Mouse (Mus musculus) ES-Bruce4 (cell line): ENCODE measurements around the gene Sdf2l1. TPM values are rescaled to one million over a fixed set of nuclear protein-coding genes. Genes with fewer than 3 reads are reported as not detected.

Source experiments
- H3K27ac ChIP-seq: 2 replicates; pipeline ENCODE4 v1.5.1; 2012; ENCODE audit warnings: low read length, inconsistent platforms; ENCODE audit not compliant: insufficient read depth
- H3K27me3 ChIP-seq: 2 replicates; pipeline ENCODE4 v1.6.1; 2012; ENCODE audit warnings: mild to moderate bottlenecking, low read length, inconsistent platforms; ENCODE audit not compliant: control insufficient read depth, poor library complexity, insufficient read depth, severe bottlenecking
- H3K36me3 ChIP-seq: 2 replicates; pipeline ENCODE4 v1.6.1; 2012; ENCODE audit warnings: inconsistent platforms, mild to moderate bottlenecking, low read length, moderate library complexity; ENCODE audit not compliant: control insufficient read depth, poor library complexity, insufficient read depth, severe bottlenecking
- H3K4me1 ChIP-seq: one replicate; pipeline ENCODE4 v1.8.1; 2011; ENCODE audit warnings: low read length; ENCODE audit not compliant: control insufficient read depth, insufficient read depth
- H3K4me3 ChIP-seq: 2 replicates; pipeline ENCODE4 v1.5.1; 2011; ENCODE audit warnings: low read depth, mild to moderate bottlenecking, low read length
- H3K9ac ChIP-seq: 2 replicates; pipeline ENCODE4 v1.6.1; 2012; ENCODE audit warnings: low read depth, mild to moderate bottlenecking, inconsistent platforms; ENCODE audit not compliant: poor library complexity, severe bottlenecking
- H3K9me3 ChIP-seq: replicated peaks from 2 replicates; pipeline ENCODE4 v1.6.1; 2012; ENCODE audit warnings: mild to moderate bottlenecking, low read length, inconsistent platforms; ENCODE audit not compliant: control insufficient read depth, poor library complexity, insufficient read depth, severe bottlenecking
- CTCF ChIP-seq: IDR thresholded peaks from one replicate; pipeline ENCODE4 v1.8.1; 2011; ENCODE audit warnings: low read depth, low read length
- EP300 ChIP-seq: IDR thresholded peaks from 2 replicates; pipeline ENCODE4 v1.6.1; 2011; ENCODE audit warnings: low read depth, low read length; ENCODE audit not compliant: insufficient read depth
- POLR2A ChIP-seq: IDR thresholded peaks from one replicate; pipeline ENCODE4 v1.8.1; 2011; ENCODE audit warnings: low read length; ENCODE audit not compliant: insufficient read depth
- polyA plus RNA-seq: library from polyadenylated mRNA; stranded (reverse); fragments of >200 nt; gene quantifications from 2 replicates; pipeline ENCODE4 v1.2.4, GENCODE M21; 2011; ENCODE audit warnings: low read depth; ENCODE audit not compliant: missing spikeins, insufficient read depth, insufficient read length

Sdf2l1 gene
- polyA plus RNA-seq, 1 experiment, result 21.0 TPM

GRCm38 (mm10) chr16:17117309-17117799, 14.8 kb downstream of the Sdf2l1 start:
- H3K9ac ChIP-seq, result no peak overlapping the region
- no peaks in the 10 kb centered on the region for H3K27me3 ChIP-seq
- H3K4me1 ChIP-seq, result peaks cover 2% of the 10 kb centered on the region
- no peak for TF ChIP-seq POLR2A
- no peak for TF ChIP-seq EP300
- TF ChIP-seq CTCF, result no peak
- H3K36me3 ChIP-seq, result peaks cover 51% of the 10 kb centered on the region
- H3K27ac ChIP-seq, result no peak overlapping the region
- H3K4me3 ChIP-seq, result no peak overlapping the region
- H3K9me3 ChIP-seq, result no peaks in the 10 kb centered on the region

GRCm38 (mm10) chr16:17110771-17111743, 21.1 kb downstream of the Sdf2l1 start, which contains the start of gene Ppil2:
TSS of gene Ppil2 (minus strand) at chr16:17111257.
- H3K4me3 ChIP-seq, result peak within 1 kb of the TSS; percentile 92
- H3K27me3 ChIP-seq, result no peaks in the 10 kb centered on the region
- no peaks in the 10 kb centered on the region for H3K4me1 ChIP-seq
- no peaks in the 10 kb centered on the region for H3K9me3 ChIP-seq
- peaks cover 26% of the 10 kb centered on the region for H3K36me3 ChIP-seq
- peak within 1 kb of the TSS; percentile 38 for H3K9ac ChIP-seq
- TF ChIP-seq POLR2A (peak; percentile 75), CTCF (no peak)
- H3K27ac ChIP-seq, result no peak within 1 kb of the TSS

DNA sequence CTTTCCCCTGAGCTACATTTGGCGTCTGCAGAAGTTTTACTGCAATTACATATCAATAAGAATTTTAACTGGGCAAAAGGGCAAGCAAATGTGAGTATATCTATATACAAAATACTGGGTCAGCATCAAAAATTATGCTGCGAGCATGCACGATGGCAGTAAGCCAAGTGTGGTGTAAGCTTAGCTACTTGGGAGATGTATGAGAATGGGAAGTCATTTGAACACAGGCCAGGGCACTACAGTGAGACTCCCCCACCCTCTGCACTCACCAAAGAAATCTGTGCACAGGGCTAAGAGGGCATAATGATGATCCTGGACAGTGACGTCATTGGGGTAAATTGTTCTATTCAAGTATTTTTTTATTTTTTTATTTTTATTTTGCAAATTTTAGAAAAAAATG, 27.6 kb downstream of the Sdf2l1 start:
- no peaks in the 10 kb centered on the region for H3K27me3 ChIP-seq
- TF ChIP-seq EP300, result no peak
- no peak for TF ChIP-seq CTCF
- H3K36me3 ChIP-seq, result peaks cover 19% of the 10 kb centered on the region
- no peak overlapping the region for H3K9ac ChIP-seq
- H3K4me1 ChIP-seq, result no peaks in the 10 kb centered on the region
- no peak overlapping the region for H3K4me3 ChIP-seq
- H3K27ac ChIP-seq, result no peak overlapping the region
- no peaks in the 10 kb centered on the region for H3K9me3 ChIP-seq

DNA sequence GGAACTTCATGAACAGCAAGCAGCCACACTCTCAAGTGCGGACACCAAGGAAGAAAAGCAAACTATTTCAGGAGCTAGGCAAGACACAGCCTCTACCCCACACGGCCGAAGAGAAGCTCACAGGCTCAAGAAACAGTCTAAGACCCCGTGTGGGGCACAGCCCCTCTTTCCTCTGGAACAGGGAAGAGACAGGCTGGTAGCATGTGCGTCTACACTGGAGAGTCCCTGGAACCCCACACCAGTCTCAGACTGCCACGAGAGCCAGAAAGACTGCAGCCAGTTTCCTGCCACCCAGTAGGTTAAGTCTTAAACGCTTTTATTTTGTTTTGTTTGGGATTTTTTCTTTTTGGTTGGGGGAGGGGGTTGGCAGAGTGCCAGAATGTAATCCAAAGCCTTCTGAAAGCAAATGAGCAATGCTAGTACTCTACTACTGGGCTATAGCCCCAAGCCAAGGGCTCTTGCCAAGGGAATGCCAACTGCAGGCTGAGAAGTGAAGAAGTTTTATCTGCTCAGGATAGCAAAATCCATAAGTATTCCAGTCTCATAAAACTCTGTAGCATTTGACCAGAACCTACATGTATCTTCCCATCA, 29.5 kb downstream of the Sdf2l1 start:
- H3K4me3 ChIP-seq, result no peak overlapping the region
- H3K4me1 ChIP-seq, result no peaks in the 10 kb centered on the region
- H3K27ac ChIP-seq, result no peak overlapping the region
- no peak for TF ChIP-seq EP300
- TF ChIP-seq CTCF, result no peak
- TF ChIP-seq POLR2A, result no peak
- no peaks in the 10 kb centered on the region for H3K27me3 ChIP-seq
- no peaks in the 10 kb centered on the region for H3K9me3 ChIP-seq
- no peak overlapping the region for H3K9ac ChIP-seq
- peaks cover 20% of the 10 kb centered on the region for H3K36me3 ChIP-seq

- Histone ChIP-seq H3K36me3 (peaks cover 28% of the 10 kb centered on the region), H3K27ac (no peak overlapping the region), H3K9ac (no peak overlapping the region), H3K9me3 (no peaks in the 10 kb centered on the region), H3K27me3 (no peaks in the 10 kb centered on the region), H3K4me3 (no peak overlapping the region), H3K4me1 (no peaks in the 10 kb centered on the region)
- TF ChIP-seq POLR2A (no peak), EP300 (no peak), CTCF (no peak)
Observed at GRCm38 (mm10) chr16:17096938-17097337, 35.2 kb downstream of the Sdf2l1 start.

GRCm38 (mm10) chr16:17088346-17088745, 43.8 kb downstream of the Sdf2l1 start:
- H3K4me1 ChIP-seq, result no peaks in the 10 kb centered on the region
- H3K9me3 ChIP-seq, result no peaks in the 10 kb centered on the region
- peaks cover 26% of the 10 kb centered on the region for H3K36me3 ChIP-seq
- TF ChIP-seq EP300 (no peak), CTCF (no peak), POLR2A (no peak)
- no peak overlapping the region for H3K27ac ChIP-seq
- H3K27me3 ChIP-seq, result no peaks in the 10 kb centered on the region
- H3K9ac ChIP-seq, result no peak overlapping the region
- H3K4me3 ChIP-seq, result no peak overlapping the region
